Mouse (Mus musculus) erythroblast, embryonic 14.5 days (primary cell): ENCODE data around the gene Uchl5. TPM values are rescaled to one million over a fixed set of nuclear protein-coding genes. Genes with fewer than 3 reads are reported as not detected.

Experiments used
- H3K27me3 ChIP-seq: 2 replicates; pipeline ENCODE4 v1.6.1; 2012; ENCODE audit warnings: inconsistent platforms; ENCODE audit not compliant: control insufficient read depth
- H3K36me3 ChIP-seq: 2 replicates; pipeline ENCODE4 v1.6.1; 2012; ENCODE audit warnings: mild to moderate bottlenecking, inconsistent platforms; ENCODE audit not compliant: control insufficient read depth
- H3K4me1 ChIP-seq: 2 replicates; pipeline ENCODE4 v1.6.1; 2012; ENCODE audit warnings: inconsistent platforms; ENCODE audit not compliant: control insufficient read depth
- H3K4me3 ChIP-seq: replicated peaks from 2 replicates; pipeline ENCODE3; 2012; ENCODE audit warnings: moderate library complexity, mild to moderate bottlenecking, inconsistent platforms
- H3K9me3 ChIP-seq: 2 replicates; pipeline ENCODE4 v1.6.1; 2012; ENCODE audit warnings: low read length, inconsistent platforms, mixed read lengths; ENCODE audit not compliant: control insufficient read depth
- GATA1 ChIP-seq: IDR thresholded peaks from 2 replicates; pipeline ENCODE4 v1.6.1; 2012; ENCODE audit warnings: low read length, inconsistent platforms, mixed read lengths
- TAL1 ChIP-seq: IDR thresholded peaks from 3 replicates; pipeline ENCODE4 v1.6.1; 2012; ENCODE audit warnings: low read length, inconsistent platforms, mixed read lengths
- polyA plus RNA-seq: library from polyadenylated mRNA; stranded (reverse); fragments of >175 nt; gene quantifications from 2 replicates; pipeline ENCODE4 v1.2.3, GENCODE M21; 2012

Gene Uchl5
- polyA plus RNA-seq, 1 experiment = 7.8 TPM

GRCm38 (mm10) chr1:143773909-143774308, 3.2 kb upstream of the Uchl5 start:
- Histone ChIP-seq H3K9me3 (no peaks in the 10 kb centered on the region), H3K36me3 (no peaks in the 10 kb centered on the region), H3K4me1 (peaks cover 26% of the 10 kb centered on the region), H3K27me3 (peaks cover 43% of the 10 kb centered on the region), H3K4me3 (no peak overlapping the region)
- TF ChIP-seq GATA1 = no peak
- TF ChIP-seq TAL1 = no peak

DNA sequence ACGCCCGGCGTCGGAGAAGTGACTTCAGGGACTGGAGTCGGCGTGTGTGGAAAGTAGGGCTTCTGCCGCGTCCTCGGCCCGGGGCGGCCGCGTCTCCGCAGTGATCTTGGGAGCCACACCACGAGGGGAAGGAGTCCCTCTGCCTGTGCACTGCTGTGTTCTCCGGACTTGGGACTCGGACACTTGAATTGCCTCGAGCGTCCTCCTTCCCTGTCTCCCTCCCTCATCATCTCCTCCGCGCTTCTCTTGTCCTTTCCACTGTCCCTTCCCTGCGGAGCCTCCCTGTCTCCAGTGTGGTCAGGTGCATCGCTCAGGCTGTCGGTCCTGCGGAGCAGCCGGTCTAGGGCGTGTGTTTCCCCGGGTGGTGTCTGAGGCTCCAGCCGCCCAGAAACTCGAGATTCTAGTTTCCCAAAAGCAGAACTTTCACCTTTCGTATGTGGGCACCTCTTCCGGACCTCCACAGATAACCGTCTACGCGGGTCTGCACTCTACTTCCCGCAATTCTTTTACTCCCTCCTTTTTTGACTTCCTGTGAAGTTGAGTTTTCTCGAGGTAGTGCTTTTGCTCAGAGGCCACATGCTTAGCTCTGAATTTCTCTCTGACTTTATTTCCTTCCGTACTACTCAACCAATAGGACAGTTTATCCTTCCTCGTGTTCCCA, 616 bp downstream of the Uchl5 start:
- Histone ChIP-seq H3K4me1 (peaks cover 30% of the 10 kb centered on the region), H3K9me3 (no peaks in the 10 kb centered on the region), H3K4me3 (peak overlapping the region; percentile 100), H3K36me3 (peaks cover 19% of the 10 kb centered on the region), H3K27me3 (peaks cover 39% of the 10 kb centered on the region)
- TF ChIP-seq TAL1 = no peak
- no peak for TF ChIP-seq GATA1

DNA sequence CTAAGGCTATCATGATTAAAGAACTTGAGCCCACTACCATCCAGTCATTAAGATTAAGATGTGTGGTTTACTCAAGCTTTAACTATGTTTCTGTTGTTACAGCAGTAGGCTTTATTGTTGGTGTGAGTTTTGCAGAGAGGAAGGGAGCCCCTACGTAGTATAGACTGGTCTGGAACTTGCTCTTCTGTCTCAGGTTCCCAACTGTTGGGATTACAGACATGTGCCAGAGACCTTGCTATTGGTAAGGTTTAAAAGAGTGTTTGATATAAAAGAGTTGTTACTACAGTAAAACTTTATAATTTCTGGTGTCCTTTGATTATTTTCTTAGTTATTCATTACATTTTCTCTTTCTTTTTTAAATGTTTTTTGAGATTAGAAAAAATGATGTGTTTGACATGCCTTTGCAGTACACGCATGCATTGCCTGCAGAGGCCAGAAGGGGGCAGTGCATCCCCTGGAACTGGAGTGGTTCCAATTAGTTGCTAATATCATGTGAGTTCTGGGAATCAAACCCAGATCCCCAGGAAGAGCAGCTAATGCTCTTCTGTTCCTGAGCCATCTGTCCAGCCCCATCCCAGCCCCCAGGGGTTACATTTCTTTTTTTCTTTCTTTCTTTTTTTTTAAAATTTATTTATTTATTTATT, 11.6 kb downstream of the Uchl5 start:
- H3K4me1 ChIP-seq = no peaks in the 10 kb centered on the region
- H3K4me3 ChIP-seq = no peak overlapping the region
- peaks cover 46% of the 10 kb centered on the region for H3K36me3 ChIP-seq
- no peaks in the 10 kb centered on the region for H3K27me3 ChIP-seq
- no peaks in the 10 kb centered on the region for H3K9me3 ChIP-seq
- TF ChIP-seq TAL1 (no peak), GATA1 (no peak)

DNA sequence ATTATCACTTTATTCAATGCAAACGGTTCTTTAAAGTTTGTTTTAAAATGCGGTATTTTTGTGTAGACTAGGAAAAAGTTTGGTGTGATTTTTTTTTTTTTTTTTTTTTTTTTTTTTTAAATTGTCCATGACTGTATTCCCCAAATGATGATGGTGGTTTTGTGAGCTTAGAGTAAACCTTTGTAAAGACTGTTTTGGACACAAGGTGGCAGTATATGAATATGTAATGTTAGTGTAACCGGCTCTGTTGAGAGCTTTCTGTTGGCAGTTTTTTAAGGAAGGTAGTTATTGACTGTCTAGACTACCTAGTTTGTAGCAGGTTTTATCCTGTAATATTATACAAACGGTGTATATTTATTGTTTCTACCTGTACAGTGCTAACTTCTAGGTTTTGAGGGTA, 26.5 kb downstream of the Uchl5 start:
- TF ChIP-seq TAL1 = no peak
- TF ChIP-seq GATA1 = no peak

GRCm38 (mm10) chr1:143809062-143809461, 32.0 kb downstream of the Uchl5 start:
- Histone ChIP-seq H3K9me3 (no peaks in the 10 kb centered on the region), H3K4me3 (no peak overlapping the region), H3K36me3 (peaks cover 44% of the 10 kb centered on the region), H3K4me1 (peaks cover 2% of the 10 kb centered on the region; the same call in 1 of the 2 replicates), H3K27me3 (no peaks in the 10 kb centered on the region)
- no peak for TF ChIP-seq TAL1
- TF ChIP-seq GATA1 = no peak

More for the DNA sequence above, 26.5 kb downstream of the Uchl5 start:
- Histone ChIP-seq H3K4me3 (no peak overlapping the region), H3K4me1 (no peaks in the 10 kb centered on the region), H3K36me3 (peaks cover 51% of the 10 kb centered on the region), H3K27me3 (no peaks in the 10 kb centered on the region), H3K9me3 (no peaks in the 10 kb centered on the region)

- H3K36me3 ChIP-seq = peaks cover 24% of the 10 kb centered on the region
- H3K27me3 ChIP-seq = no peaks in the 10 kb centered on the region
- H3K4me1 ChIP-seq = peaks cover 2% of the 10 kb centered on the region; the same call in 1 of the 2 replicates
- no peak for TF ChIP-seq TAL1
- no peak for TF ChIP-seq GATA1
- H3K4me3 ChIP-seq = no peak overlapping the region
- H3K9me3 ChIP-seq = no peaks in the 10 kb centered on the region
Observed at GRCm38 (mm10) chr1:143813676-143814360, 36.7 kb downstream of the Uchl5 start.

DNA sequence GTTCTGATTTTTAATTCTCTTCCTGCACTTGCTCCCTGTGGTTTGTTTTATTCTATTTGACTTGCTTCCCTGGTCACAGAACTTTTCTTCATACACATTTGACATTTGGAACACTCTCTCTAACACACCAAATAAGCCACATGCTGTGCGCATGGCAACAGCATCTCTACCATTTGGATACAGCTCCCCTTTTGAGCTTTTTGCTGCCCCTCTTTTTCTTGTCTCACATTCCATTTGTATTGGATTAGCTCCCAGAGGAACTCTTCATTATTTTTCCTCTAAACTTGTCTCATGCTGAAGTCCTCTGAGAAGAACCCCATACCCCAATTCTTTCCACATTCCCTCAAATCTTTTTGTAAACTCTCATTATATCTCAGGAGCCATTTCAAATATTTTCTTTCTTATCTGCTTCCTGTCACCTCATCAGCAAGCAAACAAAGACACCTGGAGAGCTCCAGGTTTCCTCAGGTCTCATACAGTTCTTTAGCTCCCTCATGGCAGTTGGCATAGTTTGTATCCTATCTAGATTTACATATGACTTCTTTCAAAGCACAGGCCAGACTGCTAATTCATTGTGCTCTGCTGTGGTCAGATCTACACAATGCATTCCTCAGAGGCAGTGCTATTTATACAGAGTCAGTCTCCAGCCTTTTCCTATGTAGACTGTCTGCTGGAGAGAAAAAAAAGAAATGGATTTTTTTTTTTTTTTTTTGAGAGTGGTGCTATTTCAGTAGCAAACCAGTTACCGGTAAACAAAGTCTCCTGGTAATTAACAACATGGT, 43.2 kb downstream of the Uchl5 start:
- TF ChIP-seq GATA1 = no peak
- H3K4me1 ChIP-seq = no peaks in the 10 kb centered on the region
- no peak overlapping the region for H3K4me3 ChIP-seq
- no peaks in the 10 kb centered on the region for H3K27me3 ChIP-seq
- no peaks in the 10 kb centered on the region for H3K9me3 ChIP-seq
- no peaks in the 10 kb centered on the region for H3K36me3 ChIP-seq

- no peaks in the 10 kb centered on the region for H3K27me3 ChIP-seq
- H3K4me3 ChIP-seq = no peak overlapping the region
- H3K9me3 ChIP-seq = no peaks in the 10 kb centered on the region
- TF ChIP-seq GATA1 = no peak
- no peak for TF ChIP-seq TAL1
- H3K4me1 ChIP-seq = no peaks in the 10 kb centered on the region
- no peaks in the 10 kb centered on the region for H3K36me3 ChIP-seq
Observed at GRCm38 (mm10) chr1:143822677-143823076, 45.6 kb downstream of the Uchl5 start.

GRCm38 (mm10) chr1:143830713-143831112, 53.6 kb downstream of the Uchl5 start:
- TF ChIP-seq GATA1 (no peak), TAL1 (no peak)
- no peaks in the 10 kb centered on the region for H3K4me1 ChIP-seq
- H3K9me3 ChIP-seq = no peaks in the 10 kb centered on the region
- no peak overlapping the region for H3K4me3 ChIP-seq
- no peaks in the 10 kb centered on the region for H3K36me3 ChIP-seq
- no peaks in the 10 kb centered on the region for H3K27me3 ChIP-seq
